Mouse (Mus musculus): ENCODE data around the gene Atp6v1e2. TPM values are rescaled to one million over a fixed set of nuclear protein-coding genes. Genes with fewer than 3 reads are reported as not detected.

Gene Atp6v1e2
- polyA plus RNA-seq, 1 experiment from 2014 or later: not detected

DNA sequence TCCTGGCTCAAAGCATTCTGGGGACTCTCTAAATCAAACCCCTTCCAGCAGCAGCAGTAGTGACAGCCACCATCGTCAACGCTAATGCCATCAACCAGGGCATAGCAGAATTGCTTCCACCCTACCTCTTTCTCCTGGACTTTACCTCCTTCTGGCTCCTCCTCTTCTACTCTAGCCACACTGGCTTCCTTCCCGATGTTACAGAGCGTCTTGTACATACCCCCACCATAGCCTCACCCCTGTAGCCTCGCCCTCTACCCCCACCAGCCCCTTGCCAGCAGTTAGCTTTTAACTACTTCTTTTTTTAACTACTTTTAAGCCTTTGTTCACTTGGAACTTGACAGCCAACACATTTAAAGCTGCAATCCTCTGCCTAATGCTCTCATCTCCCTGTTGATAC, 47.9 kb downstream of the Atp6v1e2 start:
- Histone ChIP-seq H3K27ac (no peak overlapping the region), H3K36me3 (ENCODE audit: inconsistent target) (no peaks in the 10 kb centered on the region), H3K79me2 (ENCODE audit: inconsistent target) (no peaks in the 10 kb centered on the region), H3K4me3 (ENCODE audit: inconsistent target) (no peak overlapping the region)
- 26% methylated on average over 5 of the region's 5 CpGs for whole genome bisulfite sequencing (ENCODE audit: missing documents)

GRCm38 (mm10) chr17:86897486-86898165, 50.1 kb downstream of the Atp6v1e2 start:
- H3K4me3 ChIP-seq (ENCODE audit: inconsistent target): no peak overlapping the region
- H3K27ac ChIP-seq: no peak overlapping the region
- H3K79me2 ChIP-seq (ENCODE audit: inconsistent target): no peaks in the 10 kb centered on the region
- WGBS (ENCODE audit: missing documents): 89% methylated on average over 6 of the region's 6 CpGs
- no peaks in the 10 kb centered on the region for H3K36me3 ChIP-seq (ENCODE audit: inconsistent target)

- Histone ChIP-seq H3K27ac (no peak overlapping the region), H3K36me3 (ENCODE audit: inconsistent target) (no peaks in the 10 kb centered on the region), H3K79me2 (ENCODE audit: inconsistent target) (no peaks in the 10 kb centered on the region), H3K4me3 (ENCODE audit: inconsistent target) (no peak overlapping the region)
- 85% methylated on average over 4 of the region's 4 CpGs for WGBS (ENCODE audit: missing documents)
Measured at GRCm38 (mm10) chr17:86895191-86895590, 52.5 kb downstream of the Atp6v1e2 start.

Other genes with a start within 250 kb of the Atp6v1e2 start
- gene Epas1, start 194.2 kb downstream of the Atp6v1e2 start, polyA plus RNA-seq (2018): 1.8 to 9.6 TPM (median 6.8 TPM) in 3 replicates
- not detected in 3 replicates for gene Tmem247, start 30.5 kb downstream of the Atp6v1e2 start, polyA plus RNA-seq (2018)
- gene Rhoq, start 15.2 kb upstream of the Atp6v1e2 start, polyA plus RNA-seq (2018): 21.2 to 41.7 TPM (median 31.1 TPM) in 3 replicates
- gene Pigf, start 77.5 kb upstream of the Atp6v1e2 start, polyA plus RNA-seq (2018): 6.5 to 14.4 TPM (median 7.0 TPM) in 3 replicates
- gene Cript, start 77.7 kb upstream of the Atp6v1e2 start, polyA plus RNA-seq (2018): 57.1 to 76.7 TPM (median 72.8 TPM) in 3 replicates
- gene Socs5, start 159.8 kb upstream of the Atp6v1e2 start, polyA plus RNA-seq (2018): 6.0 to 13.9 TPM (median 13.1 TPM) in 3 replicates